Mouse (Mus musculus) frontal cortex, postnatal 10 days (tissue): ENCODE results near the gene Olfr819.
"Not testable (repeated sequence)": the region's sequence is repeated elsewhere in the genome, so short reads cannot be mapped to it uniquely, and the experiment has no call there.

Source experiments
- DNase-seq, 2 experiments: peaks; one replicate each; pipeline ENCODE4 v3.0.0; 2022; ENCODE audit warnings: low spot score in 2 of 2, mixed read lengths in 1 of 2

Olfr819 gene

DNA sequence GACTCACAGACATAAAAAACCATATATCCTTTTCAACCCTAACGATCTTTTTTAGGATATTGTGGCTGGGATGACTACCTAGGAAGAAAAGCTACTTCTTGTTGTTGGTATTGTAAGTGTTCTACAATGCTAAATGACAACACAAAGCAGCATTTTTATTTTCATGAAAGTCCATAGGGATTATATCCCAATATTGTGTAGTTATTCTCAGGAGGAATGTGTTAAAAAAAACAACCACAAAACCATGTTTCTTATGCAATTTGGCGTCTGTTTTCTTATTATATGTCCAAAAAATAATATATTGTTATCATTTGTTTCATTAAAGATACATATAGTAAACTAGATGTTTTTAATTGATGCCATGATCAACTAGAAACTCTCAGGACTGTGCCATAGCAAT lies at the start of gene Olfr819:
Gene Olfr819 (minus strand): TSS at position 101 of the 400 bp plus-strand sequence.
- not testable (repeated sequence) for DNase-seq

DNA sequence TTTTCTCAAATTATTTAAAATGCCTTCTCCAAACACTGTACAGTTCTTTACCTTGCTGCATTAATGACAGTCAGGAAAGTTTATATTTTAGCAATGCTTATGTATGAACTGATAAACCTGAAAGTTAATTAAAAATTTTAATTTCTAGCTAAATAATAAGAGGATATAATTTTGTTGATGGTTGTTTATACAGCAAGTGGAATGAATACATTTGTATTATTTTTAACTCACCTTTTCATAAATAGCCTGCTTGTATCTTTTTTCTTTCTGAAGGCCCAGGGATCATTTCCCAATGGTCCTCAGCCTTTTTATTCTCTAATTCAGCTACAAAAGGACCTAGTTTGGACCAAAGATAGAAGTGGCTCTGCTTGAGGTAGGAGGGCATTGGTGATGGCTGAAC lies 45.3 kb upstream of the Olfr819 start, which contains the start of gene Olfr820:
Gene Olfr820 (plus strand): TSS at position 301 of the 400 bp plus-strand sequence.
- DNase-seq: no peak

DNA sequence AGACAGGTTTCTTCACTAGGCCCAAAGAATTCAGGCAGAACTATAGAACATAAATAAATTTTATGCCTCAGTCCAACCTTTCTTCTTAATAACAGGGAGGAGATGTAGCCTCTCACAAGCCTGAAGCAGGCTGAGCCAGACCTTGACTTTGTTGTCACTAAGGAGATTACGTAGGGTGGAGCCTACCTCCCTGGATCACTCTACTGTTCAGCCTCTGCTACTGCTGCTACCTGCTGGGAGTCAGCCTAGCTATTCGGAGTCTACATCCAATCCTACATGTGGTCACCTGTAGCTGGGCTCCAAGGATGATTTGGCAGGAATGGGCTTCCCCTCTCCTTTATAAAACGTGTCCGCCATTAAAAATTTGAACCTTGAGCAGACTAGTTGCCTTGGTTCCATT lies 38.3 kb upstream of the Olfr819 start:
- not testable (repeated sequence) for DNase-seq

DNA sequence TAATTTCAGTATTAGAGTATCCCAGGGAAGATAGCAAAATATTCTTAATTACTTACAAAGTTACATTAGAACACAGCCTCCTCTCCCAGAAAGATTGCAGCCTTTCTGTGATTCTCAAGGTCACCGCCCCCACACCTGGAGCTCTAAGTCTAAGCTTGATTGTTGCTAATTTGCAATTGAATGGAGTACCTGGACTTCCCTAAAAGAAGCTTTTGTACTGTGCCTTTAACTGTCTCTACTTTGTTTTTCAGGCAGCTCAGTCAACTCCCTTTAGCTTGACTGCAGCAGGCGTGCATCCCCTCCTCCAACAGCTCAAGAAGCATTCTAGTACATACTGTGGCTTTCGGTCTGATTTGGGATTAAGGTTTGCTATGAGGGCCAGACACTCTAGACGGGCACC lies 37.0 kb upstream of the Olfr819 start:
- DNase-seq: not testable (repeated sequence)

GRCm38 (mm10) chr10:129984962-129985361 lies 17.9 kb upstream of the Olfr819 start, which contains the start of gene Gm10310:
TSS of gene Gm10310 (minus strand) at chr10:129985062.
- DNase-seq: not testable (repeated sequence)

DNA sequence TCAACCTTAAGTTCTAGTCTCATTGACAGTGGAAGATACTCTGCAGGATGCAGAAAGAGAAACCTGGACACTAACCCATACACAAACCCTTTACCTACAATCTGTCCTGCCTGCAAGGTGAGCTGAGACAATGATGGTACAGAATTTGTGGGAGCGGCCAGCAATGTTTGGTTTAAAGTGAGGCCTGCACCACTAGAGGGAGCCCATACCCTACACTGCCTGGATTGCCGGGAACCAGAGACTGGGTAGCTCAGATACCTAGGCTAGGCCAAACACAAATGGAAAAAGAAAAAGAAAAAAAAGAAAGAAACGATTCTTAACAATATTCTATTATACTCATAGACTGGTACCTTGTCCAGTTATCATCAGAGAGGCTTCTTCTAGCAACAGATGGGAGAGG lies 14.8 kb upstream of the Olfr819 start:
- not testable (repeated sequence) for DNase-seq

GRCm38 (mm10) chr10:129976040-129976439 lies 9.0 kb upstream of the Olfr819 start, which contains the start of gene Olfr247:
TSS of gene Olfr247 (minus strand) at chr10:129976140.
- DNase-seq: not testable (repeated sequence)

DNA sequence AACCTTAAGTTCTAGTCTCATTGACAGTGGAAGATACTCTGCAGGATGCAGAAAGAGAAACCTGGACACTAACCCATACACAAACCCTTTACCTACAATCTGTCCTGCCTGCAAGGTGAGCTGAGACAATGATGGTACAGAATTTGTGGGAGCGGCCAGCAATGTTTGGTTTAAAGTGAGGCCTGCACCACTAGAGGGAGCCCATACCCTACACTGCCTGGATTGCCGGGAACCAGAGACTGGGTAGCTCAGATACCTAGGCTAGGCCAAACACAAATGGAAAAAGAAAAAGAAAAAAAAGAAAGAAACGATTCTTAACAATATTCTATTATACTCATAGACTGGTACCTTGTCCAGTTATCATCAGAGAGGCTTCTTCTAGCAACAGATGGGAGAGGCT lies 5.9 kb upstream of the Olfr819 start:
- DNase-seq: not testable (repeated sequence)

DNA sequence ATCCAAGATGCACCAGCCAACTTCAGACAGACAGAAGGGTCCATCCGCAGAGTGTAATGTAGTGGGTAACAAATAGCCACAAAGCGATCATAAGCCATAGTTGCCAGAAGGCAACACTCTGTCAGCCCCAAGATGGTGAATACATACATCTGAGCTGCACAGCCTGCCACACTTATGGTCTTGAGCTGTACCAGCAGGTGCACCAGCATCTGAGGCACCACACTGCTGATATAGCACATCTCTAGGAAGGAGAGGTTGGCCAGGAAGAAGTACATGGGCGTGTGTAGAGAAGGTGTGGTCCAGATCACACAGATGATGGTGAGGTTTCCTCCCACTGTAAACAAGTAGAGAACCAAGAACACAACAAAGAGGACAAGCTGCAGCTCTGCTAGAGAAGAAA lies 834 bp downstream of the Olfr819 start:
- DNase-seq: not testable (repeated sequence)

DNA sequence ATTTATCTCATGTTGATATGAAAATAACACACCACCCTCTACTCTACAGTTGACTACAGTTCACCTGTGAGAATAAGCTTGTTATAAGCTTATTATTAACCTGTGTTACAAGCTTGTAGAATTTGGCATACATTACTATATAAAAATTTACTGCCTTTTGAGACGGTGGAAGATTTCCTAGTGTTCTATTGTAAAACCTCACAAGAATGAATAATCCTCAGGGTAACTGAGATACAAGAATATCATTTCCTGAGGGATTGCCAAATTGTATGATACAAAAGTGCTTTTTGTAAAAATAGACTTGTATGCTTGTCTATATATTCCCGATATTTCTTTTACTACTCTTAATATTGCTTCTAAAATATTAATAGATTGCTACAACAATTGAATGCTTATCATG lies 18.1 kb downstream of the Olfr819 start, which contains the start of gene Olfr818:
Gene Olfr818 (minus strand): TSS at position 101 of the 400 bp plus-strand sequence.
- DNase-seq: no peak

DNA sequence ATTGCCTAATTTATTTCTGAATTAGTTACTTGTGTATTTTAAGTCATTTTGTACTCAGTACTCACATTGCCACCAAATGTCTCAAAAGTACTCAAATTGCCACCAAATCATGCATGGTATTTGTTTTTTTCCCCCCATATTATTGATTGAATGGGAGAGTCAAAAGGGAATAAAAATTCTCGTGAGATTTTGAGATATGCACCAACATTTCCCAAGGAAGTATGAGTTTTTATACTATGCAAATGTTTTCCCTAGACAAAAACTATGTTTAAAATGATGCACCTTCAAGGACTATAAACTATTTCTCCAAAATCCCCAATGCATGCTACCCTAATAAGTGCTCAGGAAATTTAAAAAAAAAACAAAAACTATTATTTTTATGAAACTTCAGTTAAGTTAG lies 51.6 kb downstream of the Olfr819 start, which contains the start of gene Olfr816:
Gene Olfr816 (minus strand): TSS at position 101 of the 400 bp plus-strand sequence.
- no peak for DNase-seq
